Mouse (Mus musculus) intestine, embryonic 16.5 days (tissue): Measurements from ENCODE around the gene Atp11b. TPM values are rescaled to one million over a fixed set of nuclear protein-coding genes. Genes with fewer than 3 reads are reported as not detected.

Experiments
- ATAC-seq: fragments of 200-750 bp; cut with Nextera tagmentation; 2 replicates; pipeline ENCODE4 v1.8.0; 2017; ENCODE audit warnings: moderate TSS enrichment, moderate library complexity
- H3K27ac ChIP-seq: fragments of 300-500 bp; sonication (generic); 2 replicates; pipeline ENCODE4 v1.5.1; 2014; ENCODE audit warnings: mild to moderate bottlenecking, low read length
- H3K27me3 ChIP-seq: fragments of 300-500 bp; sonication (generic); replicated peaks from 2 replicates; pipeline ENCODE4 v1.6.1; 2014; ENCODE audit warnings: low read length, control low read depth, mixed read lengths; ENCODE audit not compliant: control insufficient read depth, insufficient read depth
- H3K36me3 ChIP-seq: fragments of 300-500 bp; sonication (generic); 2 replicates; pipeline ENCODE4 v1.6.1; 2014; ENCODE audit warnings: low read length, control low read depth; ENCODE audit not compliant: control insufficient read depth, insufficient read depth
- H3K4me1 ChIP-seq: fragments of 300-500 bp; sonication (generic); 2 replicates; pipeline ENCODE4 v1.6.1; 2014; ENCODE audit warnings: low read length, control low read depth, mixed read lengths; ENCODE audit not compliant: control insufficient read depth, insufficient read depth
- H3K4me2 ChIP-seq: fragments of 300-500 bp; sonication (generic); 2 replicates; pipeline ENCODE4 v1.6.1; 2014; ENCODE audit warnings: low read depth, low read length, control low read depth
- H3K4me3 ChIP-seq: fragments of 300-500 bp; sonication (generic); 2 replicates; pipeline ENCODE4 v1.5.1; 2014; ENCODE audit warnings: mild to moderate bottlenecking, low read length
- H3K9ac ChIP-seq: fragments of 300-500 bp; sonication (generic); 2 replicates; pipeline ENCODE4 v1.6.1; 2014; ENCODE audit warnings: low read depth, low read length
- H3K9me3 ChIP-seq: fragments of 300-500 bp; sonication (generic); 2 replicates; pipeline ENCODE4 v1.6.1; 2016; ENCODE audit warnings: low read length, control low read depth; ENCODE audit not compliant: control insufficient read depth
- WGBS: fragments of 180-500 bp; shearing (Covaris S2); extraction: QIAGEN DNeasy Blood & Tissue Kit; methylation state at CpG from one replicate; pipeline ENCODE4 v1.1.7; 2014; 5-methylcytosine and 5-hydroxymethylcytosine counted together
- polyA plus RNA-seq: library from polyadenylated mRNA; unstranded; fragments of >200 nt; fragmentation: Nextera tagmentation; extraction: Ambion mirVana; gene quantifications from 2 replicates; pipeline ENCODE4 v1.2.1, GENCODE M21; 2015

Atp11b gene
- polyA plus RNA-seq, 1 experiment from 2014 or later: 34.6 TPM

GRCm38 (mm10) chr3:35726936-35727335 is 27.0 kb upstream of the Atp11b start:
- 64% methylated on average over 1 of the region's 1 CpGs for WGBS
- no peaks in the 10 kb centered on the region for H3K9me3 ChIP-seq
- no peak for ATAC-seq
- no peak overlapping the region for H3K4me3 ChIP-seq
- no peak overlapping the region for H3K27ac ChIP-seq
- no peak overlapping the region for H3K4me2 ChIP-seq
- H3K4me1 ChIP-seq: 0 out of 2 replicates have a peak, but pooled peaks cover 8% of the 10 kb centered on the region
- no peaks in the 10 kb centered on the region for H3K27me3 ChIP-seq
- H3K36me3 ChIP-seq: no peaks in the 10 kb centered on the region
- no peak overlapping the region for H3K9ac ChIP-seq

- no peak overlapping the region for H3K4me3 ChIP-seq
- no peak overlapping the region for H3K9ac ChIP-seq
- H3K9me3 ChIP-seq: no peaks in the 10 kb centered on the region
- H3K27me3 ChIP-seq: no peaks in the 10 kb centered on the region
- H3K4me2 ChIP-seq: no peak overlapping the region
- H3K27ac ChIP-seq: no peak overlapping the region
- H3K36me3 ChIP-seq: no peaks in the 10 kb centered on the region
- ATAC-seq: peak; percentile 63; the same call in 1 of the 2 replicates
- 27% methylated on average over 6 of the region's 6 CpGs for WGBS
- 0 out of 2 replicates have a peak, but pooled peaks cover 6% of the 10 kb centered on the region for H3K4me1 ChIP-seq
Measured at GRCm38 (mm10) chr3:35729490-35729889, 24.4 kb upstream of the Atp11b start.

GRCm38 (mm10) chr3:35731981-35732777 is 21.7 kb upstream of the Atp11b start:
- no peaks in the 10 kb centered on the region for H3K9me3 ChIP-seq
- ATAC-seq: peak; percentile 44; the same call in 1 of the 2 replicates
- no peak overlapping the region for H3K4me3 ChIP-seq
- no peaks in the 10 kb centered on the region for H3K27me3 ChIP-seq
- no peak overlapping the region for H3K27ac ChIP-seq
- no peak overlapping the region for H3K4me2 ChIP-seq
- no peaks in the 10 kb centered on the region for H3K36me3 ChIP-seq
- WGBS: 85% methylated on average over 10 of the region's 10 CpGs
- no peak overlapping the region for H3K9ac ChIP-seq
- H3K4me1 ChIP-seq: 0 out of 2 replicates have a peak, but pooled peaks cover 6% of the 10 kb centered on the region

- Histone ChIP-seq H3K9ac (no peak overlapping the region), H3K9me3 (no peaks in the 10 kb centered on the region), H3K4me2 (no peak overlapping the region), H3K27me3 (no peaks in the 10 kb centered on the region), H3K4me3 (no peak overlapping the region), H3K27ac (no peak overlapping the region), H3K4me1 (0 out of 2 replicates have a peak, but pooled peaks cover 6% of the 10 kb centered on the region), H3K36me3 (no peaks in the 10 kb centered on the region)
- peak; percentile 9; the same call in 1 of the 2 replicates for ATAC-seq
Measured at GRCm38 (mm10) chr3:35732778-35733147, 21.1 kb upstream of the Atp11b start.

GRCm38 (mm10) chr3:35734509-35734908 is 19.4 kb upstream of the Atp11b start:
- Histone ChIP-seq H3K9me3 (no peaks in the 10 kb centered on the region), H3K36me3 (no peaks in the 10 kb centered on the region), H3K4me2 (no peak overlapping the region), H3K4me3 (no peak overlapping the region), H3K4me1 (0 out of 2 replicates have a peak, but pooled peaks cover 4% of the 10 kb centered on the region), H3K9ac (no peak overlapping the region), H3K27ac (no peak overlapping the region), H3K27me3 (no peaks in the 10 kb centered on the region)
- WGBS: 89% methylated on average over 4 of the region's 4 CpGs
- no peak for ATAC-seq

- WGBS: 88% methylated on average over 3 of the region's 3 CpGs
- ATAC-seq: no peak
Measured at GRCm38 (mm10) chr3:35738071-35738470, 15.8 kb upstream of the Atp11b start.

GRCm38 (mm10) chr3:35745010-35745409 is 8.9 kb upstream of the Atp11b start:
- WGBS: 40% methylated on average over 4 of the region's 4 CpGs
- H3K27ac ChIP-seq: no peak overlapping the region; the same call in 1 of the 2 replicates
- H3K27me3 ChIP-seq: no peaks in the 10 kb centered on the region
- H3K9ac ChIP-seq: no peak overlapping the region
- ATAC-seq: peak; percentile 86
- no peak overlapping the region; the same call in 1 of the 2 replicates for H3K4me3 ChIP-seq
- H3K4me2 ChIP-seq: peak overlapping the region; percentile 12; the same call in 1 of the 2 replicates
- no peaks in the 10 kb centered on the region for H3K9me3 ChIP-seq
- peaks cover 3% of the 10 kb centered on the region; the same call in 1 of the 2 replicates for H3K4me1 ChIP-seq
- H3K36me3 ChIP-seq: no peaks in the 10 kb centered on the region

More at GRCm38 (mm10) chr3:35738071-35738470, 15.8 kb upstream of the Atp11b start:
- no peaks in the 10 kb centered on the region for H3K36me3 ChIP-seq
- H3K27ac ChIP-seq: no peak overlapping the region
- no peaks in the 10 kb centered on the region for H3K4me1 ChIP-seq
- no peaks in the 10 kb centered on the region for H3K27me3 ChIP-seq
- no peak overlapping the region for H3K4me2 ChIP-seq
- H3K9ac ChIP-seq: no peak overlapping the region
- no peak overlapping the region for H3K4me3 ChIP-seq
- no peaks in the 10 kb centered on the region for H3K9me3 ChIP-seq

- Histone ChIP-seq H3K27ac (peak overlapping the region; percentile 59), H3K27me3 (no peaks in the 10 kb centered on the region), H3K4me1 (peaks cover 3% of the 10 kb centered on the region; the same call in 1 of the 2 replicates), H3K9ac (no peak overlapping the region), H3K36me3 (no peaks in the 10 kb centered on the region), H3K4me3 (peak overlapping the region; percentile 14; the same call in 1 of the 2 replicates), H3K9me3 (no peaks in the 10 kb centered on the region), H3K4me2 (no peak overlapping the region; the same call in 1 of the 2 replicates)
- 43% methylated on average over 9 of the region's 9 CpGs for WGBS
- peak; percentile 85 for ATAC-seq
Measured at GRCm38 (mm10) chr3:35746840-35747456, 7.0 kb upstream of the Atp11b start.

GRCm38 (mm10) chr3:35750286-35750685 is 3.6 kb upstream of the Atp11b start:
- Histone ChIP-seq H3K27ac (no peak overlapping the region), H3K36me3 (no peaks in the 10 kb centered on the region), H3K9me3 (no peaks in the 10 kb centered on the region), H3K27me3 (no peaks in the 10 kb centered on the region), H3K4me3 (no peak overlapping the region), H3K4me2 (no peak overlapping the region), H3K4me1 (0 out of 2 replicates have a peak, but pooled peaks cover 3% of the 10 kb centered on the region), H3K9ac (0 out of 2 replicates have a peak overlapping the region, but pooled peaks have one; percentile 4)
- ATAC-seq: no peak
- WGBS: 49% methylated on average over 5 of the region's 5 CpGs
